In genomic region chr5:52783957-52784356, GRCm38 (mm10) we compare ENCODE assay signal across 9 mouse cellular contexts. TPM values are rescaled to one million over a fixed set of nuclear protein-coding genes. Genes with fewer than 3 reads are reported as not detected.
DNase-seq lines count a peak whose midpoint lies in the region; ATAC-seq and TF ChIP-seq lines count a peak whose summit lies in the region.
"Had no signal": no experiment of that assay in that cellular context is flagged by ENCODE, and none has a peak within 500 bp of the region (broad histone marks: within the 10 kb centered on the region; RNA-seq: fewer than 3 reads in every experiment).

No protein-coding gene starts in this region.

- no peak for ATAC-seq in heart, embryonic 14.5 days (ENCODE audit: insufficient number of reproducible peaks, insufficient read depth, low FRiP score, low read depth)
- no peak for ATAC-seq in embryonic facial prominence, embryonic 14.5 days (ENCODE audit: low read depth)
- no peak for ATAC-seq in limb, embryonic 14.5 days (ENCODE audit: low FRiP score, low read depth)

- intact Hi-C loops in heart, postnatal 14 days (cut with DNase I) = no loop called here
- intact Hi-C loops in left cerebral cortex, postnatal 10 days (cut with DNase I) = no loop called here

- H3K27me3 ChIP-seq in heart, embryonic 14.5 days (ENCODE audit: control insufficient read depth, insufficient read depth, low read length) = no peaks in the 10 kb centered on the region
- H3K27me3 ChIP-seq in embryonic facial prominence, embryonic 14.5 days (replicated peaks; ENCODE audit: control insufficient read depth, insufficient read depth, low read length) = no peaks in the 10 kb centered on the region
- no peaks in the 10 kb centered on the region for H3K27me3 ChIP-seq in limb, embryonic 14.5 days (ENCODE audit: control insufficient read depth, insufficient read depth, low read length)

- H3K9me3 ChIP-seq in heart, embryonic 14.5 days (ENCODE audit: control insufficient read depth, low read length) = no peaks in the 10 kb centered on the region
- no peaks in the 10 kb centered on the region for H3K9me3 ChIP-seq in embryonic facial prominence, embryonic 14.5 days (ENCODE audit: control insufficient read depth, low read length)
- H3K9me3 ChIP-seq in limb, embryonic 14.5 days (ENCODE audit: control insufficient read depth, low read length) = no peaks in the 10 kb centered on the region

- H3K27ac ChIP-seq in heart, embryonic 14.5 days (replicated peaks in 1 of 2; ENCODE audit: control insufficient read depth in 1 of 2, insufficient read depth in 1 of 2, low read depth in 2 of 2, low read length in 2 of 2) = no peak overlapping the region
- no peak overlapping the region for H3K27ac ChIP-seq in embryonic facial prominence, embryonic 14.5 days (replicated peaks; ENCODE audit: low read depth, low read length)
- no peak overlapping the region for H3K27ac ChIP-seq in limb, embryonic 14.5 days (replicated peaks; ENCODE audit: low read depth, low read length)

- WGBS in heart, embryonic 14.5 days = 72% methylated on average over 2 of the region's 2 CpGs
- 71% methylated on average over 2 of the region's 2 CpGs for WGBS in embryonic facial prominence, embryonic 14.5 days
- WGBS in limb, embryonic 14.5 days = 71% methylated on average over 2 of the region's 2 CpGs

- H3K4me3 ChIP-seq in heart, embryonic 14.5 days (ENCODE audit: control insufficient read depth in 1 of 2, insufficient read depth in 1 of 2, low read depth in 1 of 2, low read length in 2 of 2) = peak overlapping the region in 1 of 2 experiments; percentile 91; a peak in 1 of 4 replicates
- H3K4me3 ChIP-seq in embryonic facial prominence, embryonic 14.5 days (ENCODE audit: low read depth, low read length) = peak overlapping the region; percentile 79
- H3K4me3 ChIP-seq in limb, embryonic 14.5 days (replicated peaks; ENCODE audit: low read length) = peak overlapping the region; percentile 54

- H3K4me2 ChIP-seq in heart, embryonic 14.5 days (ENCODE audit: low read length) = peak overlapping the region; percentile 66
- H3K4me2 ChIP-seq in embryonic facial prominence, embryonic 14.5 days (ENCODE audit: low read depth, low read length) = peak overlapping the region; percentile 63
- peak overlapping the region; percentile 53; the same call in 1 of the 2 replicates for H3K4me2 ChIP-seq in limb, embryonic 14.5 days (replicated peaks; ENCODE audit: low read depth, low read length, severe bottlenecking)

- no peaks in the 10 kb centered on the region; a peak in 2 of 4 replicates for H3K4me1 ChIP-seq in heart, embryonic 14.5 days (ENCODE audit: control insufficient read depth in 2 of 2, insufficient read depth in 2 of 2, low read length in 2 of 2)
- H3K4me1 ChIP-seq in embryonic facial prominence, embryonic 14.5 days (ENCODE audit: control insufficient read depth, insufficient read depth, low read length) = no peaks in the 10 kb centered on the region
- H3K4me1 ChIP-seq in limb, embryonic 14.5 days (ENCODE audit: control insufficient read depth, insufficient read depth, low read length) = no peaks in the 10 kb centered on the region

- DNase-seq in heart, postnatal 14 days = no peak
- DNase-seq in 3T3-L1 (ENCODE audit: low read depth, low spot score) = peak; percentile 34
- DNase-seq in embryonic facial prominence, embryonic 14.5 days (ENCODE audit: low spot score) = no peak
- DNase-seq in limb, embryonic 14.5 days (ENCODE audit: low spot score) = no peak
- DNase-seq in adrenal gland, postnatal 14 days = no peak
- no peak for DNase-seq in testis, postnatal 14 days (ENCODE audit: low spot score)
- no peak for DNase-seq in left cerebral cortex, postnatal 10 days (ENCODE audit: extremely low spot score in 1 of 2, low spot score in 2 of 2)
- DNase-seq: spleen, adult 18-20 months had no signal

- no peak for TF ChIP-seq POLR2A in limb, embryonic 14.5 days (IDR thresholded peaks at IDR 0.05; ENCODE audit: borderline replicate concordance, extremely low read depth, insufficient read depth, insufficient read length)

- no peak overlapping the region for H3K9ac ChIP-seq in heart, embryonic 14.5 days (ENCODE audit: low read length)
- H3K9ac ChIP-seq in embryonic facial prominence, embryonic 14.5 days (ENCODE audit: low read depth, low read length) = no peak overlapping the region
- H3K9ac ChIP-seq in limb, embryonic 14.5 days (ENCODE audit: low read depth, low read length, severe bottlenecking) = no peak overlapping the region

- peaks cover 21% of the 10 kb centered on the region for H3K36me3 ChIP-seq in heart, embryonic 14.5 days (ENCODE audit: control insufficient read depth, insufficient read depth, low read length)
- peaks cover 11% of the 10 kb centered on the region; the same call in 1 of the 2 replicates for H3K36me3 ChIP-seq in embryonic facial prominence, embryonic 14.5 days (ENCODE audit: control insufficient read depth, insufficient read depth, low read length)
- H3K36me3 ChIP-seq in limb, embryonic 14.5 days (ENCODE audit: control insufficient read depth, insufficient read depth, low read length) = peaks cover 24% of the 10 kb centered on the region

RNA-seq across cellular contexts. Expression of gene Zcchc4, which starts 8.7 kb away (rescaled TPM):
- polyA plus RNA-seq in heart, embryonic 14.5 days (2014; fragmentation: Nextera tagmentation; extraction: Ambion mirVana) = 10.2 and 10.4 TPM in 2 replicates
- 1 to 10 TPM; 6.1 to 6.4 TPM for total RNA-seq in heart, postnatal 14 days (2021)
- 9.7 and 12.9 TPM in 2 replicates for polyA plus RNA-seq in embryonic facial prominence, embryonic 14.5 days (2014; fragmentation: Nextera tagmentation; extraction: Ambion mirVana)
- 20.8 and 22.5 TPM in 2 replicates for polyA plus RNA-seq in limb, embryonic 14.5 days (2012; rRNA removed)
- polyA plus RNA-seq in limb, embryonic 14.5 days (2014; fragmentation: Nextera tagmentation; extraction: Ambion mirVana) = 12.0 and 14.2 TPM in 2 replicates
- 9.6 and 10.9 TPM in 2 replicates for total RNA-seq in adrenal gland, postnatal 14 days (2021)
- total RNA-seq in left cerebral cortex, postnatal 10 days (2021) = 10 to 100 TPM in 1 of 2 experiments, 1 to 10 TPM in 1; 8.4 to 10.2 TPM

RNA-seq across cellular contexts. Expression of gene Pi4k2b, which starts 42.6 kb away (rescaled TPM):
- polyA plus RNA-seq in heart, embryonic 14.5 days (2014; fragmentation: Nextera tagmentation; extraction: Ambion mirVana) = 8.2 and 9.5 TPM in 2 replicates
- total RNA-seq in heart, postnatal 14 days (2021) = 1 to 10 TPM; 3.0 to 3.1 TPM
- 25.3 and 25.6 TPM in 2 replicates for polyA plus RNA-seq in embryonic facial prominence, embryonic 14.5 days (2014; fragmentation: Nextera tagmentation; extraction: Ambion mirVana)
- polyA plus RNA-seq in limb, embryonic 14.5 days (2012; rRNA removed) = 23.3 and 27.7 TPM in 2 replicates
- polyA plus RNA-seq in limb, embryonic 14.5 days (2014; fragmentation: Nextera tagmentation; extraction: Ambion mirVana) = 21.9 TPM in 2 replicates
- 10.7 and 12.5 TPM in 2 replicates for total RNA-seq in adrenal gland, postnatal 14 days (2021)
- total RNA-seq in left cerebral cortex, postnatal 10 days (2021) = 1 to 10 TPM; 2.4 to 2.8 TPM

RNA-seq across cellular contexts. Expression of gene Anapc4, which starts 49.9 kb away (rescaled TPM):
- 68.2 and 77.2 TPM in 2 replicates for polyA plus RNA-seq in heart, embryonic 14.5 days (2014; fragmentation: Nextera tagmentation; extraction: Ambion mirVana)
- 10 to 100 TPM; 39.1 to 43.4 TPM for total RNA-seq in heart, postnatal 14 days (2021)
- 103 and 118 TPM in 2 replicates for polyA plus RNA-seq in embryonic facial prominence, embryonic 14.5 days (2014; fragmentation: Nextera tagmentation; extraction: Ambion mirVana)
- 115 and 149 TPM in 2 replicates for polyA plus RNA-seq in limb, embryonic 14.5 days (2012; rRNA removed)
- 118 and 129 TPM in 2 replicates for polyA plus RNA-seq in limb, embryonic 14.5 days (2014; fragmentation: Nextera tagmentation; extraction: Ambion mirVana)
- total RNA-seq in adrenal gland, postnatal 14 days (2021) = 57.5 and 66.8 TPM in 2 replicates
- total RNA-seq in left cerebral cortex, postnatal 10 days (2021) = 10 to 100 TPM; 80.5 to 83.1 TPM
